Mouse (Mus musculus) ovary, postnatal 14 days (tissue): ENCODE measurements around the gene Actr3.

Experiments
- DNase-seq: peaks from one replicate; pipeline ENCODE4 v3.0.0; 2022; ENCODE audit warnings: low spot score

The Actr3 gene

GRCm38 (mm10) chr1:125351416-125352037, 84.0 kb downstream of the Actr3 start:
- DNase-seq = no peak

GRCm38 (mm10) chr1:125350843-125351242, 84.7 kb downstream of the Actr3 start:
- DNase-seq = no peak

GRCm38 (mm10) chr1:125345854-125346253, 89.7 kb downstream of the Actr3 start:
- DNase-seq = no peak

GRCm38 (mm10) chr1:125345448-125345847, 90.1 kb downstream of the Actr3 start:
- no peak for DNase-seq

- DNase-seq = no peak
Measured at GRCm38 (mm10) chr1:125343105-125343504, 92.4 kb downstream of the Actr3 start.
